Mouse (Mus musculus): Measurements from ENCODE around the gene Srcap. TPM values are rescaled to one million over a fixed set of nuclear protein-coding genes. Genes with fewer than 3 reads are reported as not detected.
"Not testable (repeated sequence)": the region's sequence is repeated elsewhere in the genome, so short reads cannot be mapped to it uniquely, and the experiment has no call there.

Srcap gene
- 44.3 and 98.5 TPM in 2 replicates for polyA plus RNA-seq (2011; ENCODE audit: insufficient read depth, insufficient read length, low replicate concordance, missing spikeins)

- H3K4me1 ChIP-seq (ENCODE audit: control insufficient read depth, insufficient read depth, low read length), result no peaks in the 10 kb centered on the region; the same call in 1 of the 2 replicates
- TF ChIP-seq POLR2A (IDR thresholded peaks at IDR 0.05; ENCODE audit: borderline replicate concordance, control insufficient read depth, low read depth, low read length), result peak; percentile 98
- TF ChIP-seq CTCF (IDR thresholded peaks at IDR 0.05; ENCODE audit: control insufficient read depth, insufficient read depth, low read length), result no peak
- H3K4me3 ChIP-seq (replicated peaks; ENCODE audit: control insufficient read depth, low read depth, low read length), result peak within 1 kb of the TSS; percentile 78
- under 1% methylated on average over 37 of the region's 37 CpGs for WGBS
- H3K27ac ChIP-seq (ENCODE audit: control insufficient read depth, insufficient read depth, low read depth, low read length, poor library complexity), result peak within 1 kb of the TSS; percentile 97
These were observed at the start of gene Srcap for GRCm38 (mm10) chr7:127511808-127512230. TSS of gene Srcap (plus strand) at chr7:127511983.

GRCm38 (mm10) chr7:127465191-127465590, 46.6 kb upstream of the Srcap start:
- 87% methylated on average over 3 of the region's 3 CpGs for WGBS

GRCm38 (mm10) chr7:127465670-127466069, 46.1 kb upstream of the Srcap start:
- not testable (repeated sequence) for H3K4me1 ChIP-seq (ENCODE audit: control insufficient read depth, insufficient read depth, low read length); H3K4me3 ChIP-seq (replicated peaks; ENCODE audit: control insufficient read depth, low read depth, low read length); H3K27ac ChIP-seq (ENCODE audit: control insufficient read depth, insufficient read depth, low read depth, low read length, poor library complexity)
- 83% methylated on average over 2 of the region's 2 CpGs for WGBS

More at GRCm38 (mm10) chr7:127465191-127465590, 46.6 kb upstream of the Srcap start:
- Histone ChIP-seq H3K4me1 (ENCODE audit: control insufficient read depth, insufficient read depth, low read length) (no peaks in the 10 kb centered on the region; the same call in 1 of the 2 replicates), H3K4me3 (replicated peaks; ENCODE audit: control insufficient read depth, low read depth, low read length) (no peak overlapping the region), H3K27ac (ENCODE audit: control insufficient read depth, insufficient read depth, low read depth, low read length, poor library complexity) (no peak overlapping the region)
- TF ChIP-seq POLR2A (IDR thresholded peaks at IDR 0.05; ENCODE audit: borderline replicate concordance, control insufficient read depth, low read depth, low read length), result no peak
- TF ChIP-seq CTCF (IDR thresholded peaks at IDR 0.05; ENCODE audit: control insufficient read depth, insufficient read depth, low read length), result no peak

DNA sequence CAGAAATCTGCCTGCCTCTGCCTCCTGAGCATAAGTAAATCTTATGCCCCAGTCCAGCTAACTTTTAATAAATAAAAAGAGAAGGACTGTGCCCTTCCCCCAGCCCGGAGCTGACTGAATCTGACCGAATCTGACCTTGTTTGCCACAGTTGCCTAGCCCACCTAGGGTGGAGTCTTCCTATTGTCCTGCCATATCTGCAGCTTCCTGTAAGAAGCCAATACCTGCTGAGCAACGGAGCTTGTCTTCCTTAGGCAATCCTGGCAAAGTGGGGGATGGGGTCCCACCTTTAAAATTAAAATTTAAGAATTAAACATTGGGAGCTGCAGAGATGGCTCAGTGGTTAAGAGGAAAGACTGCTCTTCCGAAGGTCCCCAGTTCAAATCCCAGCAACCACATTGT, 45.2 kb upstream of the Srcap start:
- Histone ChIP-seq H3K27ac (ENCODE audit: control insufficient read depth, insufficient read depth, low read depth, low read length, poor library complexity) (no peak overlapping the region), H3K4me1 (ENCODE audit: control insufficient read depth, insufficient read depth, low read length) (no peaks in the 10 kb centered on the region; the same call in 1 of the 2 replicates), H3K4me3 (replicated peaks; ENCODE audit: control insufficient read depth, low read depth, low read length) (no peak overlapping the region)
- TF ChIP-seq CTCF (IDR thresholded peaks at IDR 0.05; ENCODE audit: control insufficient read depth, insufficient read depth, low read length), result no peak
- no peak for TF ChIP-seq POLR2A (IDR thresholded peaks at IDR 0.05; ENCODE audit: borderline replicate concordance, control insufficient read depth, low read depth, low read length)
- 88% methylated on average over 4 of the region's 4 CpGs for WGBS

DNA sequence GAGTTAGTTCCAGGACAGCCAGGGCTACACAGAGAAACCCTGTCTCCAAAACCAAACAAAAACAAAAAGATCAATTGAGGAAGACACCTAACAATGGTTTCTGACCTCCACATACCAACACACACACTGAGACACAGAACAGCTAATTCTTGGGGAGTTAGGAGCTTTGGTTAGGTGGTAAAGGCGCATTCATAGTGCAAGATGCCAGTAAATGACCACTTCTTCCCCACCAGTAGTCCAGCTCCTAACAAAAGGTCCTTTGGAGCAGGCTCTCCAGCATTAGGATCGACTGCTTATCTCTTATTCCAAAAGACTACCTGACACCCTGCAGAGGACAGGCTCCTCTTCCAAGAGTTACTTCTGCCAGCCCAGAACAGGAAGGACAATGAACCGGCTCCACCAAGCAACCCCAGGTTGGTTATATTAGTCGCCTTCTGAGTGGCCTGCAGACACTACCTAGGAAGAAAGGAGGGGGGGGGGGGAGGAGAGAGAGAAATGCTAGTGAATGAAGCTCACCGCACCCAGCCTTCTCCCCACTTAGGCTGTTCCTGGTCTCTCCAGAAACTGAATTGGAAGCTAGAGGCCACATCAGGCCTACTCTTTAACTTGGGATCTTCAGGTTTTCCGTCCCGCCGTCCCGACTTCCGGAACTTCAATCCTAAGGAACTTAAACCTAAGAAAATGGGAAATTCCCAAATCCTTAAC, 41.6 kb upstream of the Srcap start:
- Histone ChIP-seq H3K4me3 (replicated peaks; ENCODE audit: control insufficient read depth, low read depth, low read length) (peak overlapping the region; percentile 95), H3K4me1 (ENCODE audit: control insufficient read depth, insufficient read depth, low read length) (no peaks in the 10 kb centered on the region; the same call in 1 of the 2 replicates), H3K27ac (ENCODE audit: control insufficient read depth, insufficient read depth, low read depth, low read length, poor library complexity) (peak overlapping the region; percentile 96)
- TF ChIP-seq CTCF (IDR thresholded peaks at IDR 0.05; ENCODE audit: control insufficient read depth, insufficient read depth, low read length) (no peak), POLR2A (IDR thresholded peaks at IDR 0.05; ENCODE audit: borderline replicate concordance, control insufficient read depth, low read depth, low read length) (no peak)
- WGBS, result 10% methylated on average over 10 of the region's 10 CpGs

GRCm38 (mm10) chr7:127470743-127471645, 40.8 kb upstream of the Srcap start:
- no peaks in the 10 kb centered on the region; the same call in 1 of the 2 replicates for H3K4me1 ChIP-seq (ENCODE audit: control insufficient read depth, insufficient read depth, low read length)
- H3K27ac ChIP-seq (ENCODE audit: control insufficient read depth, insufficient read depth, low read depth, low read length, poor library complexity), result peak overlapping the region; percentile 96
- 0 out of 2 replicates have a peak, but pooled peaks have one; percentile 40 for TF ChIP-seq POLR2A (IDR thresholded peaks at IDR 0.05; ENCODE audit: borderline replicate concordance, control insufficient read depth, low read depth, low read length)
- no peak for TF ChIP-seq CTCF (IDR thresholded peaks at IDR 0.05; ENCODE audit: control insufficient read depth, insufficient read depth, low read length)
- WGBS, result under 1% methylated on average over 46 of the region's 46 CpGs
- H3K4me3 ChIP-seq (replicated peaks; ENCODE audit: control insufficient read depth, low read depth, low read length), result peak overlapping the region; percentile 95

GRCm38 (mm10) chr7:127471646-127472010, 40.2 kb upstream of the Srcap start:
- under 1% methylated on average over 25 of the region's 25 CpGs for WGBS
- no peaks in the 10 kb centered on the region; the same call in 1 of the 2 replicates for H3K4me1 ChIP-seq (ENCODE audit: control insufficient read depth, insufficient read depth, low read length)
- peak overlapping the region; percentile 95 for H3K4me3 ChIP-seq (replicated peaks; ENCODE audit: control insufficient read depth, low read depth, low read length)
- TF ChIP-seq CTCF (IDR thresholded peaks at IDR 0.05; ENCODE audit: control insufficient read depth, insufficient read depth, low read length), result no peak
- TF ChIP-seq POLR2A (IDR thresholded peaks at IDR 0.05; ENCODE audit: borderline replicate concordance, control insufficient read depth, low read depth, low read length), result no peak
- peak overlapping the region; percentile 96 for H3K27ac ChIP-seq (ENCODE audit: control insufficient read depth, insufficient read depth, low read depth, low read length, poor library complexity)

DNA sequence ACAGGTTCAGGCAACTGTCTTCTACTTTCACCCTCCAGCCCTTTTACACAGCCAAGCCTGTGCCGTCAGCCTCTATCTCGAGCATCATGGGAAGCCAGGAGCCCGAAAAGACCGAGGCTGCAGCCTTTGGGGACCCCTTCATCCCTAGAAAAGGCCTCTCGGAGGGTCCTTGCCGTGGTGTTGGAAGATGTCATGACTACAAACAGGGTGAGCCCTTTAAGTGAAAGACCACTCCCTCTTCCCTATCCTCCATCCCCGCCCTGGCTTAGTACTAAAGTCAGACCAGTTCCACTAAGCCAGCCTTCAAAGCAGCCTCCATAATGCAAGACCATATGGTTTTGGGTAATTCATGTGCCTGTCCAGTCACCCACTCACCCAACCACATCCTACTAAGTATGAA, 39.7 kb upstream of the Srcap start:
- Histone ChIP-seq H3K27ac (ENCODE audit: control insufficient read depth, insufficient read depth, low read depth, low read length, poor library complexity) (peak overlapping the region; percentile 96), H3K4me1 (ENCODE audit: control insufficient read depth, insufficient read depth, low read length) (no peaks in the 10 kb centered on the region; the same call in 1 of the 2 replicates), H3K4me3 (replicated peaks; ENCODE audit: control insufficient read depth, low read depth, low read length) (peak overlapping the region; percentile 95)
- WGBS, result 6% methylated on average over 7 of the region's 7 CpGs
- no peak for TF ChIP-seq POLR2A (IDR thresholded peaks at IDR 0.05; ENCODE audit: borderline replicate concordance, control insufficient read depth, low read depth, low read length)
- no peak for TF ChIP-seq CTCF (IDR thresholded peaks at IDR 0.05; ENCODE audit: control insufficient read depth, insufficient read depth, low read length)

Measured in bone marrow, adult 2 months (tissue).